Mouse (Mus musculus): ENCODE results near the gene Snx9.

- no peak for TF ChIP-seq GATA1 (IDR thresholded peaks at IDR 0.05; ENCODE audit: low read length)
- no peak for TF ChIP-seq TAL1 (IDR thresholded peaks at IDR 0.05; ENCODE audit: low read length)
Observed at GRCm38 (mm10) chr17:5814641-5814920, 26.5 kb upstream of the Snx9 start.

Measured in erythroblast, embryonic 14.5 days (primary cell).